Mouse (Mus musculus) lung, adult 2 months (tissue): Measurements from ENCODE around the gene Nosip. TPM values are rescaled to one million over a fixed set of nuclear protein-coding genes. Genes with fewer than 3 reads are reported as not detected.
"Not testable (repeated sequence)": the region's sequence is repeated elsewhere in the genome, so short reads cannot be mapped to it uniquely, and the experiment has no call there.

Experiments used
- DNase-seq: peaks from one replicate; pipeline ENCODE4 v3.0.0; 2022
- H3K4me1 ChIP-seq: fragments of 200-500 bp; 2 replicates; pipeline ENCODE4 v1.6.1; 2011; ENCODE audit warnings: low read length; ENCODE audit not compliant: control insufficient read depth, insufficient read depth
- H3K4me3 ChIP-seq: fragments of 200-500 bp; replicated peaks from 2 replicates; pipeline ENCODE3; 2011; ENCODE audit warnings: low read depth, mild to moderate bottlenecking, control low read depth, low read length; ENCODE audit errors: extremely low read depth
- CTCF ChIP-seq: fragments of 200-500 bp; IDR thresholded peaks from 2 replicates; pipeline ENCODE4 v1.5.1; 2011; ENCODE audit warnings: mild to moderate bottlenecking, low read length, control low read depth; ENCODE audit not compliant: insufficient read depth
- POLR2A ChIP-seq: fragments of 200-500 bp; IDR thresholded peaks from 2 replicates; pipeline ENCODE4 v1.6.1; 2011; ENCODE audit warnings: low read depth, mild to moderate bottlenecking, control low read depth, low read length, borderline replicate concordance; ENCODE audit errors: extremely low read depth
- WGBS: fragments of 180-500 bp; shearing (Covaris S2); methylation state at CpG from one replicate; pipeline ENCODE4 v1.1.7; 2018; 5-methylcytosine and 5-hydroxymethylcytosine counted together
- polyA plus RNA-seq: library from polyadenylated mRNA; depleted of rRNA; stranded (reverse); fragments of >200 nt; gene quantifications from 2 replicates; pipeline ENCODE4 v1.2.3, GENCODE M21; 2012

The Nosip gene
- polyA plus RNA-seq, 1 experiment: 102 TPM

DNA sequence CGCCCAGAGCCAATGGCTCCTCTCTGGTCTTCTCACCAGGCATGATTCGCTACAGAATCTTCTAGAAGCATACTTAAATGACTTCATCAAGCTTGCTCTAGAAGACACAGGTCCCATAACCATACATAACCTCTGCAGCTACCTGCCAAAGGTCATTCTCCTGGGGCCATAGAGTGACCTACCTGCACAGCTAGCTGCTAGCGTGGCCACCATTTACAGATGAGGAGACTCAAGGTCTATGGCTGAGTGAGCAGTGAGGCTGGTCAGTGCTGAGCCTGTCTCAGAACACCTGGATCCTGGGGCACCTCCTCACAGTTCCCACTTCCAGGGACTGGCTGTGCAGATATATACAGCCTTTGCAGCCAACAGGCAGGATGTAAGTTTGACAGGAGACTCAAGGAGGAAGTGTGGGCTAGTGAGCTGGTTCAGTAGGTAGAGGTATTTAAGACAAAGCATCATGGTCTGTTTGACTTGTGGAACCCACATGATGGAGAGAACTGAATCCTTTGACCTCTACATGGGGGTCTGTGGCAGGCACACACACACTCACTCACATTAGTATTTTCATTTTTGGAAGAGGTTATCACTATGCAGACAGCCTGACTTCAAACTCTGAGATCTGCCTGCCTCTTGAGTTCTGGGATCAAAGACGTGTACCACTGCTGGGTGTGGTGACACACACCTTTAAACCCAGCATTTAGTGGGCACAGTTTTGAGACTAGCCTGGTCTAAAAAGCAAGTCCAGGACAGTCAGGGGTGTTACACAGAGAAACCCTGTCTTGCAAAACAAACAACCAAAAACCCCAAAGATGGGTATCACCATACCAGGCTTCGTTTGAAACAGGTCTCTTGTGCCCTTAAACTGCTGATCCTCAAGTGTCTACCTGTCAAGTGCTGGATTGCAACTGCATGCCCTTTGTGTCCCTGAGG, 57.8 kb downstream of the Nosip start:
- no peak for DNase-seq
- Histone ChIP-seq H3K4me3 (no peak overlapping the region), H3K4me1 (peaks cover 8% of the 10 kb centered on the region; the same call in 1 of the 2 replicates)
- TF ChIP-seq CTCF (no peak), POLR2A (no peak)
- WGBS: 75% methylated on average over 5 of the region's 5 CpGs

DNA sequence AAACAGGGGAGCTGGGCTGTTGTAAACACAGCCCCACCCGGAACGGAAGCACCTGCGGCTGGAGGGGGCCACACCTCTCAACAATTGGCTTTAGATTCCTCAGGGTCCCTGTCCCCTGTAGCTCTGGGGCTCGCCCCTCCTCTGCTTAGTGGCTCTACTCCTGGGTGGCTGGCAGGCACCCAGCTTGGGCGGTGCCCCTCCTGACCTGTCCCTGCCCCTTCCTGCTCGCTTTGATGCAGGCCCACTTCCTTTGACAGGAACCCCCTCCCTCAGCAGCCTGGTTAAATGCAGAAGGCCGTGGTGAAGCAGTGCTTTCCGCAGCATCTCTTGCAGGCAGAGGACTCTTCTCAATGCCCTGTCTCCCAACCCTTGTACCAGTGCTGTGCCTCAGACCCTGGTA, 59.2 kb downstream of the Nosip start:
- 21% methylated on average over 8 of the region's 8 CpGs for WGBS
- Histone ChIP-seq H3K4me3 (peak overlapping the region; percentile 42), H3K4me1 (peaks cover 8% of the 10 kb centered on the region; the same call in 1 of the 2 replicates)
- DNase-seq: no peak
- TF ChIP-seq POLR2A (peak; percentile 70; the same call in 1 of the 2 replicates), CTCF (no peak)

DNA sequence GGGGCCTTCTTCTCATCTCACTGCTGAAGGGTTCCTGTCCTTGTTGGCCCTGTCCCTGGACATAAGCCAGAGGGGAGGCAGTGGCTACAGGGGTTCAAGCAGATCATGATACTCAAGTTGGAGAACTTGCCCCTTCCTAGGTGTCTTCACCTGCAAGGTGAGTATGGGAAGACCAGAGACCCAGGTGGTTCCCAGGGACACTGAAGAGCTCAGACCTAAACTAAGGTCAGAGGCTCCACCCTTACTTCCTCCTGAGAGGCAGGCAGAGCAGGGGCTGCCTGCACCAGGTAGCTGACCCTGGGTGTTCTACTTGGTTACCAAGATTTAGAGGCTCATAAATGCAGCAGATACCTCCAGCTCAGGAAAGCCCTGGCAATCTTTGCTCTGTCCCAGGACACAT, 59.7 kb downstream of the Nosip start:
- DNase-seq: no peak
- peak overlapping the region; percentile 42 for H3K4me3 ChIP-seq
- peaks cover 9% of the 10 kb centered on the region; the same call in 1 of the 2 replicates for H3K4me1 ChIP-seq
- TF ChIP-seq POLR2A (no peak), CTCF (no peak)

DNA sequence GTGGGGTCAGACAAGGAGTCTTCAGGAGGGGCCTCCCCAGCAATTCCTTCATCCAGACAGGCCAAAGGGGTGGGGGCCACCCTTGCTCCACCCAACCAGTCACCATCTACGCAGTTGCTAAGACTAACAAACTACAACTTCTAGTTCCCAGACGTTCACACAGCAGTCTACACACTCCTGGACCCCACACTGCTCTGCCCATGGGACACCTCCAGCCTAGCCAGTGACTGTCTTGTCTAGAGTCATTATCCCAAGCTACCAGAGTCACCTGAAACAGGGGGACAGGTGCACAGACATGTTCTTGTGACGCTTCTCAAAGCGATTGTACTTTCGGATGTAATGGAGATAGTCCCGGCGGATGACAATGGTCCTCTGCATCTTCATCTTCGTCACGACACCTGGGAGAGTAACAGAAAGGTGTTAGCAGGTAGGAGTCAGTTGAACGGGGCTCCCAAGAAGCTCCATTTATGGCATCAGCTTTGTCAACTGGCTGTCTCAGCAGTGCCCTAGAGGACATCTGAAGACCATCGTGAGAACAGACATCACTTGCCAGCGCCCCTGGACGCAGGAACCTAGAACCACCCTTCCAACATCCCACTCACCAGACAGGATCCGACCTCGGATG, 60.4 kb downstream of the Nosip start:
- peaks cover 13% of the 10 kb centered on the region; the same call in 1 of the 2 replicates for H3K4me1 ChIP-seq
- H3K4me3 ChIP-seq: no peak overlapping the region
- DNase-seq: no peak
- TF ChIP-seq POLR2A (no peak), CTCF (no peak)
- 68% methylated on average over 15 of the region's 15 CpGs for WGBS

DNA sequence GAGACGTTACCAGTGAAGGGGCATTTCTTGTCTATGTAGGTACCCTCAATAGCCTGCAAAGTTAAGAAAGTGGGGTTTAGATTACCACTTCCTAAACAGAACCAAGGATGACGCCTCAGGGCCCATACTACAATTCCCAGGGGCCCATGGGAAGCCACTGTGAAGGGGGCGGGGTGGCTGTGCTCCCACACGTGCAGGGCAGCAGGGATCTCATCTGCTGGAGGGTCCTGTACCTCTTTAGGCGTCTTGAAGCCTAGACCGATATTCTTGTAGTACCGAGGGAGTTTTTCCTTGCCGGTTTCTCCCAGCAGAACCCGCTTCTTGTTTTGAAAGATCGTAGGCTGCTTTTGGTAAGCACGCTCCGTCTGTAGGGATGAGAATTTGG, 60.9 kb downstream of the Nosip start:
- peaks cover 13% of the 10 kb centered on the region; the same call in 1 of the 2 replicates for H3K4me1 ChIP-seq
- TF ChIP-seq CTCF (no peak), POLR2A (no peak)
- peak overlapping the region; percentile 98 for H3K4me3 ChIP-seq
- no peak for DNase-seq
- 11% methylated on average over 12 of the region's 12 CpGs for WGBS

DNA sequence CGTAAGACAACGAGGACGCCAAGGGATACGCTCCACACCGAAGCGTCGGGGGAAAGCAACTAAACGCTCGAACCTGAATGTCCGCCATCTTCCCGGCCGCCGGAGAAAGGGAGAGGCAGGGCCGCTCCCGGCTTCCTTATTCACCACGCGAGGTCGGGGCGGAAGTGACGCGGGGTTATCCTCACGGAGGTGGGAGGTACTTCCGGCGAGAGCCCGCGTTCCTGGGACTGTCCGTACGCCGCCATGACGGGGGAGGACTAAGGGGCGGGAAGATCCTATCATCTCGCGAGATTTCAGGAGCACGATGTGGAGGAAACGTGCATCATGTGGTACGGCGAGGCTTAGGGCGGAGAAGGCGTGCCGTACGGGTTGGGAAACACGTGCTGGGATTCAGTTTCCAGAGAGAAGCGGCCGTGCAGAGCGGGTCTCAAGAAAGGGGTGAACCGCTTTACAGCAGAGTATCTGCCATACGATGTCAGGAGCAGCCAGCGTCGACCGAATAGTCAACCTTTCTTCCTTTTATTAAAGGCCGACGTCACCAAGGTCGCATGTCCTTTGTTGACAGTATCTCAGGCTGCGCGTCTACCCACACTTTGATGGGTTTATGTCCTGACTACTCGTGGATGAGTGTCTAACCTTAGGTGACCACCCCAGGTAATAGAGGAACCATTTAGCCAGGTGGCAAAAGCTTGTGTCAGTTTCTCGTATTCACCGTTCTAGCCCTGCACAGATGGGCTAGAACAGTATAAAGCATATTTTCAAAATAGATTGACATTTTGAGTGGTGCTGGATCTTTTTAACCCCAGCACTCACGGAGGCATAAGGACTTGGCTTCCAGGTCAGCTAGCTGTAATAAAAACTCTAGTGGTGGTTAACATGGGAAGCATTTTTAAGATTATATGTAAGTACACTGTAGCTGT, 62.3 kb downstream of the Nosip start, which contains the start of gene Rps11:
Gene Rps11 (minus strand): TSS at position 216 of the 920 bp plus-strand sequence.
- H3K4me1 ChIP-seq: peaks cover 13% of the 10 kb centered on the region; the same call in 1 of the 2 replicates
- TF ChIP-seq CTCF: no peak
- peak; percentile 82 for TF ChIP-seq POLR2A
- WGBS: 1% methylated on average over 59 of the region's 59 CpGs
- H3K4me3 ChIP-seq: peak within 1 kb of the TSS; percentile 98
- DNase-seq: peak; percentile 98

DNA sequence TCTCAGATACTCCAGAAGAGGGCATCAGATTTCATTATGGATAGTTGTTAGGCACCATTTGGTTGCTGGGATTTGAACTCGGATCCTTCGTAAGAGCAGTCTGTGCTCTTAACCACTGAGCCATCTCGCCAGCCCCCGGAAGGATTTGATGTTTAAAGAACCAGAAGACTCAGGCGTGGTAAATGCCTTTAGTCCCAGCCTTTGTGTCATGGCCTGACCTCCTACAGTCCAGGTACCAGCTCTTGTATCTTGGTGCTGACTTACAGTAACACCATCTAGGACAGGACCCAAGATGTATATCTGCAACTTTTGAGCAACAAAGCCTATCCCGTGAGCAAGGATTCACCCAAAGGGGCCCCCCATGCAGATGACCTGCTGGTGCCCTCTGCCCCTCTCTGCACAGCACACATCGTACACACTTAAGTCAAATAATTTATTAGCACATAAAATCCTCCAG, 62.9 kb downstream of the Nosip start:
- peaks cover 17% of the 10 kb centered on the region for H3K4me1 ChIP-seq
- TF ChIP-seq CTCF (no peak), POLR2A (no peak)
- no peak for DNase-seq
- no peak overlapping the region for H3K4me3 ChIP-seq
- 44% methylated on average over 7 of the region's 7 CpGs for WGBS

DNA sequence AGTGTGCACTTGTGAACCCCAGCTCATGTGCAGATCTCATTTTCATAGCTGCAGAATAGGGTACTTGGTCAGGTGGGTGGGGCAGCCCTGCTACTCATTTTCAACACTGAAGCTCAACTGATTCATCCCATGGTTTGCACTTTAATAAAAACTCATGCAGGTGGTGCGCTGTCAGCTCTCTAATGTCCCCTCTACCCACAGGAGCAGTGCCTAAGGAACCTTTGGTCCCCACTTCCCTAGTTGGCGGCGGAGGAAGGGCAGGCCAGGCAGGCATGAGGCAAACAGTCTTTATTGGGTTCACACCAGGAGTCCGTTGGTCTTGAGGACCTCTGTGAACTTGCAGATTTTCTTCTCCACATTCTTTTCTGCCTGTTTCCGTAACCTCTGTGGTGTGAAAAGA, 63.4 kb downstream of the Nosip start:
- H3K4me3 ChIP-seq, DNase-seq: not testable (repeated sequence)
- 76% methylated on average over 5 of the region's 5 CpGs for WGBS
- H3K4me1 ChIP-seq: peaks cover 17% of the 10 kb centered on the region
